Mouse (Mus musculus) brain, embryonic 14.5 days (tissue): ENCODE measurements around the gene Gm10184. TPM values are rescaled to one million over a fixed set of nuclear protein-coding genes. Genes with fewer than 3 reads are reported as not detected.
"Not testable (repeated sequence)": the region's sequence is repeated elsewhere in the genome, so short reads cannot be mapped to it uniquely, and the experiment has no call there.

Source experiments
- DNase-seq: peaks from one replicate; pipeline ENCODE4 v3.0.0-alpha.2; 2011; ENCODE audit warnings: low read depth
- CTCF ChIP-seq: fragments of 200-500 bp; IDR thresholded peaks from 2 replicates; pipeline ENCODE4 v1.5.1; 2012; ENCODE audit warnings: inconsistent platforms, mild to moderate bottlenecking, moderate library complexity, borderline replicate concordance; ENCODE audit not compliant: insufficient read depth, insufficient read length; ENCODE audit errors: extremely low read depth
- POLR2A ChIP-seq: fragments of 200-500 bp; IDR thresholded peaks from 2 replicates; pipeline ENCODE4 v1.6.1; 2012; ENCODE audit warnings: mild to moderate bottlenecking, inconsistent platforms, borderline replicate concordance; ENCODE audit not compliant: poor library complexity, insufficient read depth, insufficient read length, severe bottlenecking; ENCODE audit errors: extremely low read depth
- polyA plus RNA-seq: library from polyadenylated mRNA; depleted of rRNA; stranded (reverse); fragments of >200 nt; gene quantifications from 2 replicates; pipeline ENCODE4 v1.2.3, GENCODE M21; 2012; rRNA removed

Gm10184 gene
- 7.5 and 10.2 TPM in 2 replicates for polyA plus RNA-seq

DNA sequence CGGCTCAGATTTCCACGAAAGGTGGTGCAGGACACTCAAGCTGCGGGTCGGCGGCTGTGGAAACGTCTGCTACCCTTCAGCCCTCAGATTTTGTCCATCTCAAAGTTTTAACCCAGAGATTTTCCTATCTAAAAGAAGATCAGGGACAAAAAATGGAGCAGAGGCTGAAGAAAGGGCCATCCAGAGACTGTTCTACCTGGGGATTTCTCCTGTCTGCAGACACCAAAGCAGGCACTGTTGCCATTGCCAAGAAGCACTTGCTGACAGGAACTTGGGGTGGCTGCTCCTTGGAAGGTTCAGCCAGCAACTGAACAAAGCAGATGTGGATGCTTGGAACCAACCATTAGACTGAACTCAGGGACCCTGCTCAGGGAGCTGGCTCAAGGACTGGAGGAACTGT is at the start of gene Gm10184:
Gm10184 (minus strand) TSS at position 101 of the 400 bp plus-strand sequence.
- DNase-seq = no peak
- TF ChIP-seq CTCF (no peak), POLR2A (no peak)

DNA sequence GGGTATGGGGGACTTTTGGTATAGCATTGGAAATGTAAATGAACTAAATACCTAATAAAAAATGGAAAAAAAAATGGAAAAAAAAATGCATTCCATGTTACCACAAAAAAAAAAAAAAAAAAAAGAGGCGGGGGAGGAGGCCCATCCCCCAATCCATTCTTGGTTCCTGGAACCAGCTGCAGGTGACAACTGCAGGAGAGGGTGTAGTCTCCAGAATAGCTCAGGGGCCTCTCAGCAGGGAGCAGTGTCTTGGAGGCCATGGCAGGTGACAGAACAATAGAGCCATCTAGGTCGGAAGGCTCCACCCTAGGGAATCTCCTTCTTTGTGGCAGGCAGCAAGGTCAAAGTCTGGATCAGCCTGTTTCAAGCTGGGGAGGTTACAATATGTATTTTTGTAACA is 23.7 kb upstream of the Gm10184 start:
- TF ChIP-seq POLR2A (no peak), CTCF (no peak)
- no peak for DNase-seq

DNA sequence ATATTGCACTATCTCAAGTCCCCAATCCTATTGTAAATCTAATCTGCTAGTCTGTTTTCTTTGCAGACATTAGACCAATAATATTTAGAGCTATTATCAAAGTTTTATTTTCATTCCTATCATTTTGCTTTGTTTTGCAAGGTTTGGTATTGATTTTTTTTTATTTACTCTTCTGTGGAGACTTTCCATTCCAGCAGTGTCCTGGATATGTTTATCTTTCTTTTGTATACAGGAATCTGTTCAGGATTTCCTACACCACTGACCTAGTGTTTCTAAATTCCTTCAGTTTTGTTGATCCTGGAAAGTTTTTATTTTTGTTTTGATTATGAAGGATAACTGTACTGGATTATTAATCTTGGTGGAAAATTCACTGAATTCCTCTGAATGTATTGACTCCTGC is 2.6 kb downstream of the Gm10184 start:
- no peak for DNase-seq
- TF ChIP-seq CTCF = no peak
- TF ChIP-seq POLR2A = no peak

DNA sequence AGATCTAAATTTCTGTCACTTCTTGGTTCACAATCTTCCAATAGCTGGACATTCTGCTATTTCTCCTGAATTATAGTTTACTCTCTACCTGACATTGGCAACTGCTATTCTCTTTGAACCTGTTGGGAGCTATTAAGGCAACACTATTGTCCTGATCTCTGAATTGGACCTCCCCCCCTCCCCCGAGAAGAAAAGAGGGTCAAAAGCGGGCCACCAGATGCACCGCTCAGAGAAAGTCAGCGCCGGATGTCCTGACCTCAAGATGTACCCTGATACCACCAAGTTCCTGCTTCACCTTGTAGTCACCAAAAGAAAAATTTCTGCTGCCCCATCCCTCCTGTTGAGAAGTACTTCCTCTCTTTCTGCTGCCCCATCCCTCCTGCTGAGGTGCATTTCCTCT is 5.5 kb downstream of the Gm10184 start:
- not testable (repeated sequence) for DNase-seq

DNA sequence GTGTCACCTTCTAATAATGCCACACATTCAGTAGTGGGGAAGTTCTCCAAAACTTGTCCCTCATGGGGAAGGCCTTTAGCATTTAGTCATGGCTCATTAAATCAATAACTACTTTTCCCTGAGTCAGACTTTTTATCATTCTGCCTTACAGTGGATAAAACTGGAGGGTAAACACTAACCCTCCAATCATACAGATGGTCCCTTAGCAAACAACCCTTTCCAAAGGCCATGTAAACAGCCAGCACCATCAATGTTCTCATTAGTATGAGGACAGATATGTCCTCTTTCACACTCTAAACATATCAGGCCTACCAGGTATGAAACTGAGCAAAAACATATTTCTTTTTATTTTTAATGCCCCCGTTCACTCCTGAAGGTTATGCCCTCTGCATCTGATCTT is 7.5 kb downstream of the Gm10184 start:
- TF ChIP-seq POLR2A (no peak), CTCF (no peak)
- DNase-seq = no peak

DNA sequence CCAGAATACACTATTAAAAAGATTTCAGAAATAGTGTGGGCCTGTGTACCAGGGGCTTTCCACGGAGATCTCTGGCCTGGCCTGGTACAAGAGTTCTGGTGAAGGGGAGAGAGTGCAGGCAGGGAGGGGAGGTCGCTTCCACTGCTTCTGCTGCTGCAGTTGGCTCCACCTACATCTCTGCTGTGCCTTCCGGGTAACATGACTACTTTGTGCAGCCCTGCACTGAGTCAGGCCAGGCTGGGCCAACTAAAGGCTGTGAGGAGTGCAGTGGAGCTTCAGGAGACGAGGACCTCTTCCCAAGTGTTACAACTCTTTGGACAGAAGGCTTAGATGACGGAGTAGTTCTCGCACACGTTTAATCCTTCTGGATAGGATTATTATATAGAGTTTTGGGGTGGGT is 9.6 kb downstream of the Gm10184 start:
- no peak for DNase-seq
- TF ChIP-seq POLR2A (no peak), CTCF (no peak)

DNA sequence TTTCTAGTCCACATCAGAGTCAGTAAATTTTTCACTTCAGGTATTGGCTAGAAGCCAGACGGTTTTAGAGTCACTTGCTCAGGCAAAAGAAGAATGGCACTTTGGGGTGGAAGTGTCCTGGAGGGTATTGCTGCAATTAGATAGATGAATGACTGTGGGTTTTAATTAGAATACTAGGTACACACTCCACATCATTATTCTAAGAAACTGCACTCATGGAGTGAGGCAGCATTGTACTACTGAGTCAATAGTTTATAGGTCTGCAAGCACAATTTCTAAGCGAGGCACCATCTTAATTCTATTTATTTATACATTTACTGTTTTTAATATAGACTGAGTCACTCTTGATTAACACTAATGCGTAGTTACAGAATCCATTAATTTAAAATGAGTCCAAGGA is 10.4 kb downstream of the Gm10184 start:
- peak; percentile 34 for DNase-seq
- TF ChIP-seq POLR2A = no peak
- TF ChIP-seq CTCF = no peak

DNA sequence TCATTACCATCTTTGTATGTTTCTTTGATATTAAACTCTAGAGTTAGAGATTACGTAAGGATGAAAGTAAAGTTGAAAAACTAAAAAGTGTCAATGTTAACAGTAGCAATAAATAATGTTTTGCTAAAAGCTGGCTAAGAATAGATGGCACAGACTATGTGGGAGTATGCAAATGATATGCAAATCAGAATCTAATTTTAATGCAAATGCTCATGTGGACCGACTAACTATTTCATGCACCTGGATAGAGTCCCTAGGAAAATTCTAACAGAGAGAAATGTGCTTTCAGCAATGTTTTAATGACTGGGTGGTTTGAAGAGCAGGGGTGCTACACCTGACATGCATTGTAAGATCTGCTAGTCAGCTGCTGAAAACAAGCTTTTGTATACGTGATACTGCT is 45.3 kb downstream of the Gm10184 start:
- TF ChIP-seq CTCF = no peak
- TF ChIP-seq POLR2A = no peak
- DNase-seq = peak; percentile 44
